Mouse (Mus musculus): ENCODE results near the gene Dmrt3.

- TF ChIP-seq POLR2A (IDR thresholded peaks at IDR 0.05; ENCODE audit: low read depth, low read length) (no peak), CTCF (IDR thresholded peaks at IDR 0.05; ENCODE audit: borderline replicate concordance, insufficient read depth, low read length) (no peak)
These were observed 31.7 kb downstream of the Dmrt3 start for GRCm38 (mm10) chr19:25641786-25642185.
